Mouse (Mus musculus): ENCODE measurements around the gene Olfr963. TPM values are rescaled to one million over a fixed set of nuclear protein-coding genes. Genes with fewer than 3 reads are reported as not detected.
"Not testable (repeated sequence)": the region's sequence is repeated elsewhere in the genome, so short reads cannot be mapped to it uniquely, and the experiment has no call there.

Olfr963 gene
- polyA plus RNA-seq, 1 experiment: not detected

DNA sequence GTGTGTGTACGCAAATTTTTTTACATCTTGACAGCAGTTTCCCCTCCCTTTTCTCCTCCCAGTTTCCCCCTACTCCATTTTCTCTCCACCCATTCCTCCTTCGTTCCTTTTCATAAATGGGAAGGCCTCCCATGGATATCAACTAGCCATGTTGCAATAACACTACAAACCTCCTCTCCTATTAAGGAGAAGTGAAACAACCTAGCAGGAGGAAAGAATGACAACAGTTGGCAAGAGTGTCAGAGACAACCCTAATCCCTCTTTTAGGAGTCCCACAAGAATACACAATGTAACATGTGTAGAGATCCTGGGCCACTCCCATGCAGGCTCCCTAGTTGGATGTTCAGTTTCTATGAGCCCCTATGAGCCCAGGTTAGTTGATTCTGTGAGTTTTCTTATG is 7.8 kb downstream of the Olfr963 start:
- WGBS: 68% methylated on average over 2 of the region's 2 CpGs
- no peak for TF ChIP-seq POLR2A (IDR thresholded peaks at IDR 0.05; ENCODE audit: borderline replicate concordance, extremely low read depth, low read depth, low read length)
- TF ChIP-seq CTCF (IDR thresholded peaks at IDR 0.05; ENCODE audit: insufficient read depth, low read length): no peak
- Histone ChIP-seq H3K4me3 (replicated peaks; ENCODE audit: extremely low read depth, low read depth, low read length) (no peak overlapping the region), H3K4me1 (ENCODE audit: control insufficient read depth, insufficient read depth, low read length) (no peaks in the 10 kb centered on the region)
- DNase-seq: no peak

GRCm38 (mm10) chr9:39678557-39678956 is 11.6 kb downstream of the Olfr963 start:
- TF ChIP-seq POLR2A (IDR thresholded peaks at IDR 0.05; ENCODE audit: borderline replicate concordance, extremely low read depth, low read depth, low read length) (no peak), CTCF (IDR thresholded peaks at IDR 0.05; ENCODE audit: insufficient read depth, low read length) (no peak)
- WGBS: 86% methylated on average over 2 of the region's 2 CpGs
- Histone ChIP-seq H3K4me3 (replicated peaks; ENCODE audit: extremely low read depth, low read depth, low read length) (no peak overlapping the region), H3K4me1 (ENCODE audit: control insufficient read depth, insufficient read depth, low read length) (no peaks in the 10 kb centered on the region)
- no peak for DNase-seq

DNA sequence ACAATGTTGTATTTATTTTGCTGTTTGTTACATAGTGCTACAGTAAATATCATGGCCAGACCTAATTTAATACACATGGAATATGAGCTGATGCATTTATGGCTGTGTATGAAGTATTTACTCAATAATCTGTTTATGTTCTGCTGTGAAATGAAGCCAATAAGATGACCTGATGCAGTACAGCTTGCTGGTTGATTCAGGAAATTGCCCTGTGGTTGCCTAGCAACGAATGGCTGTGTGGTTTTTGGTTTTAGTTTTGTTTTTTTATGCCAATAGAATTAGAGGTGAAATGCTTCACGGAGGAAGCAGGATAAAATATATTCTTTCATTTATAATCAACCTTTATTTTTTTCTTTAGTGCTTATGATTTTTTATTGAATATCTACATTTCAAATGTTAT is 12.3 kb downstream of the Olfr963 start:
- H3K4me3 ChIP-seq (replicated peaks; ENCODE audit: extremely low read depth, low read depth, low read length): no peak overlapping the region
- TF ChIP-seq CTCF (IDR thresholded peaks at IDR 0.05; ENCODE audit: insufficient read depth, low read length) (no peak), POLR2A (IDR thresholded peaks at IDR 0.05; ENCODE audit: borderline replicate concordance, extremely low read depth, low read depth, low read length) (no peak)
- 39% methylated on average over 2 of the region's 2 CpGs for WGBS
- no peaks in the 10 kb centered on the region for H3K4me1 ChIP-seq (ENCODE audit: control insufficient read depth, insufficient read depth, low read length)
- DNase-seq: no peak

DNA sequence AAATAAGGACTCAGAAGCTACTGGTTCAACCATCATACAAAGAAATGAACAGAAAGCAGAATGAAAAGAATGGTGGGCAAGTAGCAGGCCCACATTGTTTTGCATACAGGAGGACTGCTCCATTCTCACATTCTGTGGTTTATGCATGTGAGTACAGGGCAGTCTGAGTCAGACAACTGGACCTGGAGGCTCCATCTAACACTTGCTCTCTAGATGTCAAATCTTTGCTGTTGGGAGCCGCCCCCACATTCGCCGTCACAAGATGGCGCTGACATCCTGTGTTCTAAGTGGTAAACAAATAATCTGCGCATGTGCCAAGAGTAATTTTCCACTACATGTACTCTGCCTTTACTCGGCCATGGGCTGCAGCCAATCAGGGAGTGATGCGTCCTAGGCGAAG is 34.1 kb downstream of the Olfr963 start:
- H3K4me3 ChIP-seq (replicated peaks; ENCODE audit: extremely low read depth, low read depth, low read length); DNase-seq; H3K4me1 ChIP-seq (ENCODE audit: control insufficient read depth, insufficient read depth, low read length): not testable (repeated sequence)
- WGBS: 78% methylated on average over 8 of the region's 8 CpGs

DNA sequence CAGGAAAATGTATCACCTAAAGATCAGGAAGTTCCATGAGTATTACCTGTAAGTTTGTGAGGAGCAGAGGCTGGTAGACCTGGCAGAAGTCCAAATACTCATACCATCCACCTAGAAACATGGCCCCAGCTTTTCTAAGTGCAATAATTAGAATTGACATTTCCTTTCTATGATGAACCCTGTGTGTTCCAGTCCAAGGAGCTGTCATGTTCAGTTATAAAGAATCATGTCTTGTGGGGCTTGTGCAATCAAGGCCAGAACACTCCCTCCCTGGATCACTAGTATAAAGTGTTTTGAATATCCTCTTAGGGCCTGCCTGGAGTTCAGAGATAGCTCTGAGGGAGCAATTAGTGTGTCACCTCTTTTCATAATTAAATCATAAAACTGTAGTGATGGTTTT is 40.0 kb downstream of the Olfr963 start, which contains the start of gene Olfr149:
TSS of gene Olfr149 (minus strand) at position 101 of the 400 bp plus-strand sequence.
- Histone ChIP-seq H3K4me3 (replicated peaks; ENCODE audit: extremely low read depth, low read depth, low read length) (no peak within 1 kb of the TSS), H3K4me1 (ENCODE audit: control insufficient read depth, insufficient read depth, low read length) (no peaks in the 10 kb centered on the region)
- TF ChIP-seq POLR2A (IDR thresholded peaks at IDR 0.05; ENCODE audit: borderline replicate concordance, extremely low read depth, low read depth, low read length): no peak
- TF ChIP-seq CTCF (IDR thresholded peaks at IDR 0.05; ENCODE audit: insufficient read depth, low read length): no peak
- no peak for DNase-seq

- TF ChIP-seq CTCF (IDR thresholded peaks at IDR 0.05; ENCODE audit: insufficient read depth, low read length): no peak
- no peak for TF ChIP-seq POLR2A (IDR thresholded peaks at IDR 0.05; ENCODE audit: borderline replicate concordance, extremely low read depth, low read depth, low read length)
- Histone ChIP-seq H3K4me3 (replicated peaks; ENCODE audit: extremely low read depth, low read depth, low read length) (no peak overlapping the region), H3K4me1 (ENCODE audit: control insufficient read depth, insufficient read depth, low read length) (no peaks in the 10 kb centered on the region)
- DNase-seq: no peak
- WGBS: 40% methylated on average over 3 of the region's 3 CpGs
These were observed 42.0 kb downstream of the Olfr963 start for GRCm38 (mm10) chr9:39708958-39709357.

- Histone ChIP-seq H3K4me1 (ENCODE audit: control insufficient read depth, insufficient read depth, low read length) (no peaks in the 10 kb centered on the region), H3K4me3 (replicated peaks; ENCODE audit: extremely low read depth, low read depth, low read length) (no peak within 1 kb of the TSS)
- DNase-seq: no peak
- no peak for TF ChIP-seq CTCF (IDR thresholded peaks at IDR 0.05; ENCODE audit: insufficient read depth, low read length)
- TF ChIP-seq POLR2A (IDR thresholded peaks at IDR 0.05; ENCODE audit: borderline replicate concordance, extremely low read depth, low read depth, low read length): no peak
These were observed 44.0 kb downstream of the Olfr963 start, which contains the start of gene Olfr965 for GRCm38 (mm10) chr9:39711053-39711452. Gene Olfr965 (plus strand): TSS chr9:39711353.

Other genes with a start within 250 kb of the Olfr963 start
- gene Olfr952, start 240.1 kb upstream of the Olfr963 start, polyA plus RNA-seq (2012; rRNA removed): not detected in 2 replicates
- gene Olfr954, start 210.5 kb upstream of the Olfr963 start, polyA plus RNA-seq (2012; rRNA removed): not detected in 2 replicates
- not detected in 2 replicates for gene Olfr955, start 195.3 kb upstream of the Olfr963 start, polyA plus RNA-seq (2012; rRNA removed)
- not detected in 2 replicates for gene Olfr44, start 173.2 kb upstream of the Olfr963 start, polyA plus RNA-seq (2012; rRNA removed)
- gene Olfr957, start 151.4 kb upstream of the Olfr963 start, polyA plus RNA-seq (2012; rRNA removed): not detected in 2 replicates
- not detected in 2 replicates for gene Olfr958, start 113.2 kb upstream of the Olfr963 start, polyA plus RNA-seq (2012; rRNA removed)
- gene Olfr959, start 91.6 kb upstream of the Olfr963 start, polyA plus RNA-seq (2012; rRNA removed): not detected in 2 replicates
- gene AW551984, start 62.8 kb upstream of the Olfr963 start, polyA plus RNA-seq (2012; rRNA removed): 0.25 and 0.56 TPM in 2 replicates
- not detected in 2 replicates for gene Olfr148, start 56.5 kb upstream of the Olfr963 start, polyA plus RNA-seq (2012; rRNA removed)
- gene Olfr960, start 45.8 kb upstream of the Olfr963 start, polyA plus RNA-seq (2012; rRNA removed): not detected in 2 replicates
- not detected in 2 replicates for gene Olfr961, start 22.1 kb upstream of the Olfr963 start, polyA plus RNA-seq (2012; rRNA removed)
- not detected in 2 replicates for gene Olfr149, start 39.9 kb downstream of the Olfr963 start, polyA plus RNA-seq (2012; rRNA removed)
- gene Olfr965, start 44.1 kb downstream of the Olfr963 start, polyA plus RNA-seq (2012; rRNA removed): not detected in 2 replicates
- gene Olfr150, start 63.8 kb downstream of the Olfr963 start, polyA plus RNA-seq (2012; rRNA removed): not detected in 2 replicates
- not detected in 2 replicates for gene Olfr967, start 79.0 kb downstream of the Olfr963 start, polyA plus RNA-seq (2012; rRNA removed)
- gene Olfr968, start 116.0 kb downstream of the Olfr963 start, polyA plus RNA-seq (2012; rRNA removed): not detected in 2 replicates
- not detected in 2 replicates for gene Olfr969, start 123.7 kb downstream of the Olfr963 start, polyA plus RNA-seq (2012; rRNA removed)
- not detected in 2 replicates for gene Olfr970, start 141.7 kb downstream of the Olfr963 start, polyA plus RNA-seq (2012; rRNA removed)
- not detected in 2 replicates for gene Olfr971, start 169.7 kb downstream of the Olfr963 start, polyA plus RNA-seq (2012; rRNA removed)
- gene Olfr972, start 199.2 kb downstream of the Olfr963 start, polyA plus RNA-seq (2012; rRNA removed): not detected in 2 replicates
- not detected in 2 replicates for gene Olfr229, start 240.1 kb downstream of the Olfr963 start, polyA plus RNA-seq (2012; rRNA removed)

Measured in lung, adult 2 months (tissue).